ENCODE assay signal across 13 mouse cellular contexts in the genomic region with DNA sequence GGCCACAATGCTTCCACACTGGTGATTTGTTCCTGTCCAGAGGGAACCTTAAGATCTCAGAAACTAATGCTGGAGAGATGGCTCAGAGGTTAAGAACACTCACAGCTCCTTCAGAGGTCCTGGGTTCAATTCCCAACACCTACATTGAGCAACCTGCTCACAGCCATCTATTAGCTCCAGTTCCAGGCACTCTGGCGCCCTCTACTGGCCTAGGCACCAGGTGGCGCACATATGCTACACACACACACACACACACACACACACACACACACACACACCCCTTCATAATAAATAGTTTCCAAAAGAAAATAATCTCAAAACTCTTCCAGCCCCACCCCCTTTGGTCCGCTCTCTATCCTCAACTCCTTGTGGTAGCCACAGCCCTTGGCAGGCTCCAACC. TPM values are rescaled to one million over a fixed set of nuclear protein-coding genes. Genes with fewer than 3 reads are reported as not detected.
A peak's percentile ranks its signal among the peaks of the same experiment; 100 is the strongest.
DNase-seq lines count a peak whose midpoint lies in the region; ATAC-seq and TF ChIP-seq lines count a peak whose summit lies in the region.
"Had no signal": no experiment of that assay in that cellular context is flagged by ENCODE, and none has a peak within 500 bp of the region (broad histone marks: within the 10 kb centered on the region; RNA-seq: fewer than 3 reads in every experiment).

No protein-coding gene starts in this region.

- no peak overlapping the region for H3K4me3 ChIP-seq in heart, embryonic 13.5 days
- H3K4me3 ChIP-seq in heart, embryonic 11.5 days (ENCODE audit: low read depth, low read length) = no peak overlapping the region
- H3K4me3 ChIP-seq in lung, embryonic 14.5 days (ENCODE audit: low read depth, low read length) = no peak overlapping the region
- H3K4me3 ChIP-seq in MEL (ENCODE audit: control insufficient read depth in 1 of 2, insufficient read depth in 1 of 2, low read depth in 2 of 2, low read length in 2 of 2) = no peak overlapping the region
- no peak overlapping the region for H3K4me3 ChIP-seq in liver, embryonic 14.5 days (ENCODE audit: insufficient read depth in 1 of 2, low read depth in 2 of 2, low read length in 2 of 2)
- H3K4me3 ChIP-seq: erythroblast, embryonic 14.5 days had no signal

- no peaks in the 10 kb centered on the region for H3K9me3 ChIP-seq in heart, embryonic 13.5 days
- no peaks in the 10 kb centered on the region for H3K9me3 ChIP-seq in heart, embryonic 11.5 days (replicated peaks; ENCODE audit: control insufficient read depth, low read length)
- H3K9me3 ChIP-seq in lung, embryonic 14.5 days (ENCODE audit: low read depth, low read length) = no peaks in the 10 kb centered on the region
- no peaks in the 10 kb centered on the region for H3K9me3 ChIP-seq in MEL (replicated peaks; ENCODE audit: insufficient read depth, low read length)
- H3K9me3 ChIP-seq in liver, embryonic 14.5 days (ENCODE audit: control insufficient read depth, low read length) = no peaks in the 10 kb centered on the region

- TF ChIP-seq RAD21 in MEL (IDR thresholded peaks at IDR 0.05; ENCODE audit: low read depth, low read length) = peak; percentile 40

- TF ChIP-seq POLR2A in MEL (IDR thresholded peaks at IDR 0.05; ENCODE audit: control insufficient read depth in 1 of 2, insufficient read depth in 1 of 2, low read depth in 1 of 2, low read length in 2 of 2, poor library complexity in 1 of 2) = no peak

- peaks cover 38% of the 10 kb centered on the region for H3K4me1 ChIP-seq in heart, embryonic 13.5 days
- 0 out of 2 replicates have a peak, but pooled peaks cover 6% of the 10 kb centered on the region for H3K4me1 ChIP-seq in heart, embryonic 11.5 days (ENCODE audit: control insufficient read depth, insufficient read depth, low read length)
- H3K4me1 ChIP-seq in lung, embryonic 14.5 days (ENCODE audit: insufficient read depth) = no peaks in the 10 kb centered on the region
- no peaks in the 10 kb centered on the region for H3K4me1 ChIP-seq in MEL (ENCODE audit: control insufficient read depth in 1 of 2, insufficient read depth in 2 of 2, low read length in 2 of 2)
- no peaks in the 10 kb centered on the region for H3K4me1 ChIP-seq in liver, embryonic 14.5 days (replicated peaks; ENCODE audit: control insufficient read depth in 2 of 2, insufficient read depth in 2 of 2, low read length in 1 of 2)

- peak overlapping the region; percentile 59 for H3K27ac ChIP-seq in heart, embryonic 13.5 days (replicated peaks)
- H3K27ac ChIP-seq in heart, embryonic 11.5 days (ENCODE audit: low read depth, low read length) = no peak overlapping the region
- no peak overlapping the region for H3K27ac ChIP-seq in lung, embryonic 14.5 days (ENCODE audit: low read depth)
- no peak overlapping the region for H3K27ac ChIP-seq in MEL (ENCODE audit: control insufficient read depth, low read depth, low read length)
- no peak overlapping the region for H3K27ac ChIP-seq in liver, embryonic 14.5 days
- H3K27ac ChIP-seq: macrophage had no signal

- 71% methylated on average over 3 of the region's 3 CpGs for WGBS in heart, embryonic 13.5 days
- WGBS in heart, embryonic 11.5 days (ENCODE audit: insufficient replicate concordance) = 93% methylated on average over 3 of the region's 3 CpGs
- 88% methylated on average over 3 of the region's 3 CpGs for WGBS in lung, embryonic 14.5 days
- 52% methylated on average over 3 of the region's 3 CpGs for WGBS in liver, embryonic 14.5 days (ENCODE audit: insufficient replicate concordance)

- H3K9ac ChIP-seq in heart, embryonic 13.5 days = no peak overlapping the region
- no peak overlapping the region for H3K9ac ChIP-seq in heart, embryonic 11.5 days (ENCODE audit: low read depth, low read length)
- H3K9ac ChIP-seq in lung, embryonic 14.5 days = no peak overlapping the region
- H3K9ac ChIP-seq in MEL (ENCODE audit: control insufficient read depth, low read depth, low read length, poor library complexity, severe bottlenecking) = no peak overlapping the region
- H3K9ac ChIP-seq in liver, embryonic 14.5 days (replicated peaks) = no peak overlapping the region

- no peaks in the 10 kb centered on the region for H3K27me3 ChIP-seq in heart, embryonic 13.5 days (replicated peaks)
- no peaks in the 10 kb centered on the region for H3K27me3 ChIP-seq in heart, embryonic 11.5 days (ENCODE audit: control insufficient read depth, insufficient read depth, low read length)
- H3K27me3 ChIP-seq in lung, embryonic 14.5 days (ENCODE audit: insufficient read depth, low read length) = no peaks in the 10 kb centered on the region
- H3K27me3 ChIP-seq in MEL (ENCODE audit: control insufficient read depth in 1 of 2, insufficient read depth in 2 of 2, low read length in 2 of 2) = no peaks in the 10 kb centered on the region
- H3K27me3 ChIP-seq in liver, embryonic 14.5 days (ENCODE audit: control insufficient read depth, insufficient read depth, low read length) = no peaks in the 10 kb centered on the region

- H3K36me3 ChIP-seq in heart, embryonic 13.5 days = peaks cover 58% of the 10 kb centered on the region
- H3K36me3 ChIP-seq in heart, embryonic 11.5 days (ENCODE audit: control insufficient read depth, insufficient read depth, low read length) = no peaks in the 10 kb centered on the region
- 0 out of 2 replicates have a peak, but pooled peaks cover 5% of the 10 kb centered on the region for H3K36me3 ChIP-seq in lung, embryonic 14.5 days (ENCODE audit: insufficient read depth)
- no peaks in the 10 kb centered on the region for H3K36me3 ChIP-seq in MEL (ENCODE audit: control insufficient read depth in 1 of 2, insufficient read depth in 2 of 2, low read length in 2 of 2)
- no peaks in the 10 kb centered on the region for H3K36me3 ChIP-seq in liver, embryonic 14.5 days (replicated peaks; ENCODE audit: control insufficient read depth, insufficient read depth, low read depth)

- peak; percentile 39; the same call in 1 of the 2 replicates for TF ChIP-seq CTCF in lung, embryonic 14.5 days (IDR thresholded peaks at IDR 0.05; ENCODE audit: low read depth)
- TF ChIP-seq CTCF in MEL (IDR thresholded peaks at IDR 0.05 in 2 of 3, conservative IDR thresholded peaks at IDR 0.05 in 1 of 3; ENCODE audit: control insufficient read depth in 1 of 3, insufficient read depth in 1 of 3, low read depth in 2 of 3, low read length in 3 of 3, poor library complexity in 1 of 3, severe bottlenecking in 1 of 3) = peak; percentile 36 to 75 (median 58); a peak in 5 of 6 replicates
- TF ChIP-seq CTCF in liver, embryonic 14.5 days (IDR thresholded peaks at IDR 0.05; ENCODE audit: low read depth) = peak; percentile 69

- H3K79me2 ChIP-seq in MEL (ENCODE audit: control insufficient read depth, insufficient read depth, low read length, poor library complexity) = no peaks in the 10 kb centered on the region

- TF ChIP-seq EP300 in MEL (IDR thresholded peaks at IDR 0.05; ENCODE audit: low read depth in 1 of 2, low read length in 2 of 2) = no peak
- no peak for TF ChIP-seq EP300 in liver, embryonic 14.5 days (IDR thresholded peaks at IDR 0.05; ENCODE audit: low read depth)

- peak; percentile 23 for DNase-seq in lung, embryonic 14.5 days
- no peak for DNase-seq in lung, postnatal 36 days
- DNase-seq in MEL (ENCODE audit: low read depth, low spot score) = peak; percentile 43
- DNase-seq in liver, embryonic 14.5 days (ENCODE audit: low read depth in 3 of 3, low spot score in 3 of 3) = no peak
- DNase-seq in frontal cortex, postnatal 14 days (ENCODE audit: low spot score in 2 of 2) = no peak
- no peak for DNase-seq in gastrocnemius, adult 8-10 months (ENCODE audit: low spot score in 2 of 2)
- DNase-seq: cerebellum, adult 11-12 months; kidney, adult 18-20 months had no signal

- ATAC-seq in heart, embryonic 13.5 days (ENCODE audit: extremely low read depth, insufficient number of reproducible peaks, low FRiP score, low TSS enrichment) = no peak
- no peak for ATAC-seq in heart, embryonic 11.5 days (replicated peaks; ENCODE audit: insufficient number of reproducible peaks, low FRiP score, low TSS enrichment)
- no peak for ATAC-seq in lung, embryonic 14.5 days (ENCODE audit: insufficient read depth)
- no peak for ATAC-seq in liver, embryonic 14.5 days (ENCODE audit: insufficient read depth)

- H3K4me2 ChIP-seq in heart, embryonic 13.5 days = no peak overlapping the region
- no peak overlapping the region for H3K4me2 ChIP-seq in heart, embryonic 11.5 days
- H3K4me2 ChIP-seq in lung, embryonic 14.5 days = no peak overlapping the region
- no peak overlapping the region for H3K4me2 ChIP-seq in liver, embryonic 14.5 days (ENCODE audit: low read depth)

TF ChIP-seq in MEL, 35 proteins besides CTCF, POLR2A, EP300 and RAD21:
- TF ChIP-seq MAX (IDR thresholded peaks at IDR 0.05; ENCODE audit: low read length) (no peak), SMC3 (IDR thresholded peaks at IDR 0.05; ENCODE audit: low read depth, low read length) (peak; percentile 40), POLR2AphosphoS2 (IDR thresholded peaks at IDR 0.05; ENCODE audit: low read length) (no peak)

RNA-seq across cellular contexts. Expression of gene Kcnb1, which starts 23.1 kb away (rescaled TPM):
- polyA plus RNA-seq in heart, embryonic 13.5 days (2015; fragmentation: Nextera tagmentation; extraction: Ambion mirVana) = 0.19 and 0.49 TPM in 2 replicates
- polyA plus RNA-seq in heart, embryonic 11.5 days (2014; fragmentation: Nextera tagmentation; extraction: Ambion mirVana) = 0.10 and 0.16 TPM in 2 replicates
- polyA plus RNA-seq in lung, embryonic 14.5 days (2014; fragmentation: Nextera tagmentation; extraction: Ambion mirVana) = 0.37 and 0.42 TPM in 2 replicates
- 0.39 and 0.69 TPM in 2 replicates for total RNA-seq in MEL (2012; rRNA removed)
- 1 to 10 TPM in 1 of 2 experiments, not detected in 1; 3.6 TPM for polyA plus RNA-seq in MEL (2012; ENCODE audit: insufficient read depth in 1 of 2, insufficient read length in 2 of 2, low read depth in 1 of 2, low replicate concordance in 2 of 2, missing spikeins in 1 of 2)
- polyA plus RNA-seq in liver, embryonic 14.5 days (2012; rRNA removed) = 0.12 and 0.15 TPM in 2 replicates
- 0.03 and 0.08 TPM in 2 replicates for polyA plus RNA-seq in liver, embryonic 14.5 days (2014; fragmentation: Nextera tagmentation; extraction: Ambion mirVana)
- 10 to 100 TPM; 15.8 to 28.1 (median 25.7) TPM for total RNA-seq in gastrocnemius, adult 8-10 months (2022)
- polyA plus RNA-seq: erythroblast, embryonic 14.5 days had no signal

RNA-seq across cellular contexts. Expression of gene Ptgis, which starts 27.3 kb away (rescaled TPM):
- 21.6 and 21.8 TPM in 2 replicates for polyA plus RNA-seq in heart, embryonic 13.5 days (2015; fragmentation: Nextera tagmentation; extraction: Ambion mirVana)
- polyA plus RNA-seq in heart, embryonic 11.5 days (2014; fragmentation: Nextera tagmentation; extraction: Ambion mirVana) = 19.6 and 21.6 TPM in 2 replicates
- 16.0 and 18.6 TPM in 2 replicates for polyA plus RNA-seq in lung, embryonic 14.5 days (2014; fragmentation: Nextera tagmentation; extraction: Ambion mirVana)
- 7.3 and 7.6 TPM in 2 replicates for total RNA-seq in MEL (2012; rRNA removed)
- polyA plus RNA-seq in MEL (2012; ENCODE audit: insufficient read depth in 1 of 2, insufficient read length in 2 of 2, low read depth in 1 of 2, low replicate concordance in 2 of 2, missing spikeins in 1 of 2) = 10 to 100 TPM in 1 of 2 experiments, not detected in 1; 12.7 TPM
- 0.36 and 0.39 TPM in 2 replicates for polyA plus RNA-seq in liver, embryonic 14.5 days (2012; rRNA removed)
- 0.33 and 0.46 TPM in 2 replicates for polyA plus RNA-seq in liver, embryonic 14.5 days (2014; fragmentation: Nextera tagmentation; extraction: Ambion mirVana)
- total RNA-seq in gastrocnemius, adult 8-10 months (2022) = 1 to 10 TPM; 1.1 to 3.3 (median 1.9) TPM
- total RNA-seq: granulocyte monocyte progenitor cell, adult 5-6 weeks had no signal
- polyA plus RNA-seq: erythroblast, embryonic 14.5 days; macrophage had no signal

Comparison
In these comparisons a context has a peak if more than half of its experiments do, and no peak if none do; other contexts are left out.
1. DNase-seq: peak in lung, embryonic 14.5 days (single experiment) and MEL (single experiment); none in lung, postnatal 36 days (single experiment), liver, embryonic 14.5 days (0 of 3), frontal cortex, postnatal 14 days (0 of 2) and gastrocnemius, adult 8-10 months (0 of 2).
2. RNA of gene Ptgis, which starts 27.3 kb away (polyA plus RNA-seq): 12.7 TPM in MEL, 21.6 to 21.8 TPM in heart, embryonic 13.5 days, 19.6 to 21.6 TPM in heart, embryonic 11.5 days and 16.0 to 18.6 TPM in lung, embryonic 14.5 days; 0.33 to 0.46 TPM in liver, embryonic 14.5 days; every median in the first group is over 4 times any median in the second.
3. Peak in every context shown above with its lines, with median percentiles within 50 percentile points of each other: CTCF ChIP-seq.